Mouse (Mus musculus): ENCODE measurements around the gene Fmnl2.

- TF ChIP-seq CTCF (IDR thresholded peaks at IDR 0.05; ENCODE audit: extremely low read depth, insufficient read depth, insufficient read length, insufficient replicate concordance) = no peak
- no peak for TF ChIP-seq POLR2A (IDR thresholded peaks at IDR 0.05; ENCODE audit: low read depth, low read length)
Observed at GRCm38 (mm10) chr2:53179876-53180275, 322.2 kb downstream of the Fmnl2 start.
